Mouse (Mus musculus): ENCODE results near the gene Plcxd2.

The Plcxd2 gene

GRCm38 (mm10) chr16:45936521-45936920, 73.5 kb downstream of the Plcxd2 start:
- no peak for DNase-seq

GRCm38 (mm10) chr16:45935956-45936483, 74.0 kb downstream of the Plcxd2 start:
- DNase-seq = no peak

GRCm38 (mm10) chr16:45934721-45935407, 75.2 kb downstream of the Plcxd2 start:
- DNase-seq = no peak

GRCm38 (mm10) chr16:45930308-45930707, 79.7 kb downstream of the Plcxd2 start:
- no peak for DNase-seq

GRCm38 (mm10) chr16:45928090-45928489, 81.9 kb downstream of the Plcxd2 start:
- no peak for DNase-seq

GRCm38 (mm10) chr16:45927601-45928000, 82.4 kb downstream of the Plcxd2 start:
- DNase-seq = no peak

GRCm38 (mm10) chr16:45926875-45927274, 83.1 kb downstream of the Plcxd2 start:
- DNase-seq = peak; percentile 44

GRCm38 (mm10) chr16:45923731-45924424, 86.1 kb downstream of the Plcxd2 start:
- DNase-seq = no peak

- peak; percentile 34 for DNase-seq
These were observed 87.3 kb downstream of the Plcxd2 start for GRCm38 (mm10) chr16:45922546-45923229.

- no peak for DNase-seq
These were observed 90.4 kb downstream of the Plcxd2 start for GRCm38 (mm10) chr16:45919572-45919971.

Measured in kidney, adult 18-20 months (tissue).